Mouse (Mus musculus) limb, embryonic 15.5 days (tissue): ENCODE measurements around the gene Gm28036. TPM values are rescaled to one million over a fixed set of nuclear protein-coding genes. Genes with fewer than 3 reads are reported as not detected.

ENCODE experiments used
- ATAC-seq: fragments of 200-750 bp; cut with Nextera tagmentation; 2 replicates; pipeline ENCODE4 v1.8.0; 2017; ENCODE audit warnings: low read depth, moderate TSS enrichment; ENCODE audit not compliant: insufficient number of reproducible peaks, low FRiP score, low TSS enrichment
- H3K27ac ChIP-seq: fragments of 300-500 bp; sonication (generic); 2 replicates; pipeline ENCODE4 v1.5.1; 2015; ENCODE audit warnings: moderate library complexity, mild to moderate bottlenecking, inconsistent platforms
- H3K27me3 ChIP-seq: fragments of 300-500 bp; sonication (generic); 2 replicates; pipeline ENCODE4 v1.6.1; 2015; ENCODE audit warnings: inconsistent platforms
- H3K36me3 ChIP-seq: fragments of 300-500 bp; sonication (generic); 2 replicates; pipeline ENCODE4 v1.6.1; 2015; ENCODE audit warnings: inconsistent platforms
- H3K4me1 ChIP-seq: fragments of 300-500 bp; sonication (generic); 2 replicates; pipeline ENCODE4 v1.6.1; 2015; ENCODE audit warnings: inconsistent platforms
- H3K4me2 ChIP-seq: fragments of 300-500 bp; sonication (generic); 2 replicates; pipeline ENCODE4 v1.6.1; 2015; ENCODE audit warnings: mild to moderate bottlenecking, inconsistent platforms
- H3K4me3 ChIP-seq: fragments of 300-500 bp; sonication (generic); 2 replicates; pipeline ENCODE4 v1.5.1; 2015; ENCODE audit warnings: mild to moderate bottlenecking, inconsistent platforms
- H3K9ac ChIP-seq: fragments of 300-500 bp; sonication (generic); 2 replicates; pipeline ENCODE4 v1.6.1; 2015; ENCODE audit warnings: inconsistent platforms
- H3K9me3 ChIP-seq: fragments of 300-500 bp; sonication (generic); 2 replicates; pipeline ENCODE4 v1.6.1; 2016; ENCODE audit warnings: inconsistent platforms
- WGBS: fragments of 180-500 bp; shearing (Covaris S2); methylation state at CpG from one replicate; pipeline ENCODE4 v1.1.7; 2015; 5-methylcytosine and 5-hydroxymethylcytosine counted together
- polyA plus RNA-seq: library from polyadenylated mRNA; unstranded; fragments of >200 nt; fragmentation: Nextera tagmentation; extraction: Ambion mirVana; gene quantifications from 2 replicates; pipeline ENCODE4 v1.2.1, GENCODE M21; 2015

The Gm28036 gene
- polyA plus RNA-seq, 1 experiment from 2014 or later = 20.9 TPM

DNA sequence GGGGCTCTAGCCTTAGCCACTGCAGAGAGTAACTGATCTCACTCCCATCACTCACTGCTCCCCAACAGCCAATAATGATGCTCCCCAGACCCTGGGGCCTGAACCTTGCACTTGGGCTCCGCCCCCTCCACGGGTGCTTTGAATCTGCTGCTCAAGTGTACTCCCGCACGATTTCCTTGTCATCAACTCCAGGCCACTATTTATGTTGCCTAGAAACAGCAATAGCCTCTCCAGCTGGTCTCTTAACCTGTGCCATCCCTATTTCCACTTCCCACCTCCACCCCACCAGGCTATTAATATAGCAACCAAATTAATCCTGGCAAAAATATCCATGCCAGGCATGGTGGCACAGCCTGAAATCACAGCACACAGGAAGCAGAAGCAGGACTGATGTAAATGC is 47.2 kb downstream of the Gm28036 start:
- no peak for ATAC-seq
- Histone ChIP-seq H3K9ac (no peak overlapping the region), H3K9me3 (no peaks in the 10 kb centered on the region), H3K4me3 (no peak overlapping the region), H3K4me1 (no peaks in the 10 kb centered on the region), H3K27ac (no peak overlapping the region), H3K27me3 (no peaks in the 10 kb centered on the region), H3K4me2 (no peak overlapping the region), H3K36me3 (peaks cover 46% of the 10 kb centered on the region)
- WGBS = 43% methylated on average over 4 of the region's 4 CpGs

DNA sequence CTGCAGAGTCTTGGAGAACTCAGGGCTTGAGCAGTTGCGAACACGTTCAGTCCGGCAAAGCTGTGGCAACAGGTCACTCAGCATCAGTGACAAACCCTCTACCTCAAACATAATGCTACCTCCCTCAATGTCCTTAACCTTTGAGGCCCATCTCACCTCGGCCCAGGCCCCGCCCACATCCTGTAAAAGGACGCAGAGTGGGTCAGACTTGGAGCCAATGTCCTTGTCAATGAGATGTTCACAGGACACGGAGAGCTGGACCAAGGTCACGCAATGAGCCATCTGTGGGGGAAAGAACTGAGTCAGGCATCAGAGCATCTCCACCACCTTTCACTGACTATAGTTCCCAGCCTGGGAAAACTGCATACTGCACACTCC is 47.7 kb downstream of the Gm28036 start:
- no peaks in the 10 kb centered on the region for H3K9me3 ChIP-seq
- no peak overlapping the region for H3K4me3 ChIP-seq
- no peak overlapping the region for H3K9ac ChIP-seq
- H3K36me3 ChIP-seq = peaks cover 51% of the 10 kb centered on the region
- H3K27me3 ChIP-seq = no peaks in the 10 kb centered on the region
- H3K4me2 ChIP-seq = no peak overlapping the region
- no peaks in the 10 kb centered on the region for H3K4me1 ChIP-seq
- WGBS = 85% methylated on average over 8 of the region's 8 CpGs
- ATAC-seq = no peak
- H3K27ac ChIP-seq = no peak overlapping the region

DNA sequence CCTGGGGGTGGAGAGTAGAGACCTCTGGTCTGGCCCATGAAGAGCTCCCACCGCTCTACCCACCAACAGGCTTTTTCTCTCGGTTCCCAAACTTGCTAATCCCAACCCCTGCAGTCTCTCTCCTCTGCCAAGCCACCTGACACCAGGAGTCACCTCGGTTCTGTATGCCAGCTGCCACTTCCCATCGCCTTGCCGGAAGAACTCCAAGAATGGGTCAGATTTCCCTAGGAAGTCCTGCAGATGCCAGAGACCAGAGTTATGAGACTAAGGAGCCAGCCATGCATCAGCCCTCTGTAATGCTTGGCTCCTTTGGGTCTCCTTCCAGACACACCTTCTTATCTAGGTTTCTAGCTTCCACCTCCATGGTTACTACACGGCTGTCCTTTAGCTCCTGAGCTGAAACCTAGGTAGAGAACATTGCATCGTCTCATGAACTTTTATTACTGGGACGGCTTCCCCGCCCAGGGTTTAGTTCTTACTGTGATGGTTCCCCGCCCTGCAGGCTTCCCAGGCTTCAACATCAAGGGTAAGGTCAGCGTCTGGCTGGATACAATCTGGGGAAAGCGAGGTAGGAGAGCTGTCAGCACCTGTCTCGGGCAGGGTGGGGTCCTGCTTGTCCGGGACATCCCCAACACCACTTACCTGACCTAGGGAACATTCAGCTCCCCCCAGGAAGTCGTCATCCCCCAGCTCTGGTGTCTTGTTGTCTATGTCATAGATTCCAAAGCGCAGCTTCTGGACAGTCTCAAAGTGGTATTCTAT is 48.3 kb downstream of the Gm28036 start:
- Histone ChIP-seq H3K4me1 (no peaks in the 10 kb centered on the region), H3K27me3 (no peaks in the 10 kb centered on the region), H3K36me3 (peaks cover 56% of the 10 kb centered on the region), H3K9ac (no peak overlapping the region), H3K27ac (no peak overlapping the region), H3K4me3 (no peak overlapping the region), H3K4me2 (no peak overlapping the region), H3K9me3 (no peaks in the 10 kb centered on the region)
- 80% methylated on average over 16 of the region's 16 CpGs for whole genome bisulfite sequencing
- ATAC-seq = no peak

DNA sequence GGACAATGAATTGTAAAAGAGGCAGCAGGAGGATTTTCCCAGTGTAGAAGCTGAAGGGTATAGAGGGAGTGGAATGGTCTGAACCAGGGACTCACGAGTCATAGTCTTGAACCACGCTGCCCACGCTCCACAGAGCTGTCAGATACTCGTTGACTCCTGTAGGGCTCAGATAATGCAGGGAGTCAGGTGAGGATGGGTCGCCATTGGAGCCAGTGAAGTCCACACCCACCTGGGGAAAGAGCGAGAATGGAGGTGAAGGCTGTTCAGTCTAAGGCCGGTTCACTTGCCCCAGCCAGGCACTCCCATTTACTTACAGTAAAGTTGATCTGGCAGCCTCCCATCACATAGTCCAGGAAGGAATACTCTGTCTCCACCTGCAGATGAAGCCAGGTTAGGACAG is 49.4 kb downstream of the Gm28036 start:
- no peak overlapping the region for H3K9ac ChIP-seq
- no peak overlapping the region for H3K4me3 ChIP-seq
- WGBS = 90% methylated on average over 7 of the region's 7 CpGs
- H3K36me3 ChIP-seq = peaks cover 68% of the 10 kb centered on the region
- no peaks in the 10 kb centered on the region for H3K27me3 ChIP-seq
- no peak overlapping the region for H3K27ac ChIP-seq
- H3K9me3 ChIP-seq = no peaks in the 10 kb centered on the region
- no peak overlapping the region for H3K4me2 ChIP-seq
- no peaks in the 10 kb centered on the region for H3K4me1 ChIP-seq
- no peak for ATAC-seq

DNA sequence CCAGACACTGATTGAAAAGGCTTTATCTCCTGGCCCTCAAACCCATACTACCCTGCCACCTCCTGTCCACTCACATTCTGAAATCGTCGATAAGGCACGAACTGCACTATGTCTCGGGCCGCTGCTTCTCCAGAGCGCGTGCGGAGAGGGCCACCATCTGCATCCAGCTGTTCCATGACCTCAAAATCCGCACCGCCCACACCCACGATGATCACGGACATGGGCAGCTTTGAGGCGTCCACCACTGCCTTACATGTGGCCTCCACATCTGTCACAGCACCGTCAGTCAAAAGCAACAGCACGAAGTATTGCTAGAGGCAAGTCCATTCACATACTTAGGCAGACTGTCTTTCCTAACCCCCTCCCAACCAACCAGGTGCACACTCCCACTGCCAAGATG is 53.2 kb downstream of the Gm28036 start:
- Histone ChIP-seq H3K9ac (no peak overlapping the region), H3K4me2 (no peak overlapping the region), H3K9me3 (no peaks in the 10 kb centered on the region), H3K4me3 (no peak overlapping the region), H3K27me3 (no peaks in the 10 kb centered on the region), H3K36me3 (peaks cover 97% of the 10 kb centered on the region), H3K4me1 (no peaks in the 10 kb centered on the region), H3K27ac (no peak overlapping the region)
- WGBS = 93% methylated on average over 15 of the region's 15 CpGs
- no peak for ATAC-seq

DNA sequence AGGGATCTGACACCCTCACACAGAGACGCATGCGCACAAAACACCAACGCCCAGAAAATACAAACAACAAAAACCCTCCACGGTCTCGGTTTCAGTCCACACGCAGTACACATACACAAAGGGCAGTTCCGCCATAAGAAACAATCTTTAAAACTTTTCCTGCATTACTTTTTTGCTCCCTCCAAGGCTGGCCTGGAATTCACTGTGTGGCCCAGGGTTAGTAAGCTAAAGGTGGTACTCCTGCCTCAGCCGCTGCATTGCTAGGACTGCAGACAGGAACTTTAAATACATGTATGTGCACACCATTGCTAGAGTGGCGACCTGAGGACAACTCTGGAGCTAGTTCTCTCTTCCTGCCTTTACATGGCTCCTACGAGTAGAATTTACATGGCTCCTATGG is 55.7 kb downstream of the Gm28036 start:
- Histone ChIP-seq H3K36me3 (peaks cover 77% of the 10 kb centered on the region), H3K4me2 (no peak overlapping the region), H3K27ac (no peak overlapping the region), H3K4me3 (no peak overlapping the region), H3K9me3 (no peaks in the 10 kb centered on the region), H3K9ac (no peak overlapping the region), H3K4me1 (peaks cover 3% of the 10 kb centered on the region), H3K27me3 (no peaks in the 10 kb centered on the region)
- 94% methylated on average over 10 of the region's 10 CpGs for WGBS
- ATAC-seq = no peak

DNA sequence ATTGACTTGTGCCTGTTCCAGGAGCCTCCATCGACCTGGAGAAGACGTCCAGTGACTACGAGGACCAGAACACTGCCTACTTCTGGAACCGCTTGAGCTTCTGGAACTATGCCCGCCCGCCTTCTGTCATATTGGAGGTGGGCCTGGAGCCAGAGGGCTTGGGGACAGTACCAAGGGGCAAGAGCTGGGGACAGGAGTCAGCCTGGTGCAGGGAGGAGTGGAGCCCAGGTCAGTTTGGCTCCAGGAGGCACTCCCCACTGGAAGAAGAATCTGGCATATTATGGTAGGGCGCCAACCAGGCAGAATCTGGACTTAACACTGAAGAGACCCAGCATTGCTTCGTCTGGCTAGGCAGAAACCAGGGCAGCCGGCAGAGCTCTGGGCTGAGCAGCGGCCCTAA is 59.0 kb downstream of the Gm28036 start:
- WGBS = 88% methylated on average over 10 of the region's 10 CpGs
- H3K4me1 ChIP-seq = peaks cover 13% of the 10 kb centered on the region
- H3K9me3 ChIP-seq = no peaks in the 10 kb centered on the region
- no peak overlapping the region for H3K4me2 ChIP-seq
- H3K36me3 ChIP-seq = peaks cover 45% of the 10 kb centered on the region
- no peaks in the 10 kb centered on the region for H3K27me3 ChIP-seq
- H3K9ac ChIP-seq = no peak overlapping the region
- ATAC-seq = no peak
- H3K27ac ChIP-seq = no peak overlapping the region
- H3K4me3 ChIP-seq = no peak overlapping the region

DNA sequence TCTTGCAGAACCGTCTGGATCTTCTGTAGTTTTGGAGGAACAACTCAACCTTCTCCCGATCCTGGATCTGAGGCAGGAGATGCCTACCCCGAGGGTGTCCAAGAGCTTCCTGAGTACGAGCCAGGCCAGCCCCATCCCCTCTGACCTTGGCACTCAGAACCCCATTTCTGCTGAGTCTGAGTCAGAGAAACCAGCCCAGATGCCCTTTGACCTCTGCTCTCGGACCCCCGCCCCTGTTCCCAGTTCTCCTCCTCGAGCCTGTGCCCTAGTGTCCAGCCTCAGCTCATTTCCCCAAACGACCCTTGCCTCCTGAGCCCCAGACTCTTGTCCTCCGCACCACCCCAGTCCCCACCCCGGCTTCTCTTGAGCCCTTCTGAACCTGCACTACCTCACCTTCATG is 60.8 kb downstream of the Gm28036 start:
- Histone ChIP-seq H3K27ac (0 out of 2 replicates have a peak overlapping the region, but pooled peaks have one; percentile 27), H3K27me3 (no peaks in the 10 kb centered on the region), H3K4me1 (peaks cover 13% of the 10 kb centered on the region), H3K4me3 (peak overlapping the region; percentile 75), H3K36me3 (peaks cover 29% of the 10 kb centered on the region), H3K4me2 (peak overlapping the region; percentile 95), H3K9me3 (no peaks in the 10 kb centered on the region), H3K9ac (0 out of 2 replicates have a peak overlapping the region, but pooled peaks have one; percentile 65)
- WGBS = 30% methylated on average over 10 of the region's 10 CpGs
- no peak for ATAC-seq

DNA sequence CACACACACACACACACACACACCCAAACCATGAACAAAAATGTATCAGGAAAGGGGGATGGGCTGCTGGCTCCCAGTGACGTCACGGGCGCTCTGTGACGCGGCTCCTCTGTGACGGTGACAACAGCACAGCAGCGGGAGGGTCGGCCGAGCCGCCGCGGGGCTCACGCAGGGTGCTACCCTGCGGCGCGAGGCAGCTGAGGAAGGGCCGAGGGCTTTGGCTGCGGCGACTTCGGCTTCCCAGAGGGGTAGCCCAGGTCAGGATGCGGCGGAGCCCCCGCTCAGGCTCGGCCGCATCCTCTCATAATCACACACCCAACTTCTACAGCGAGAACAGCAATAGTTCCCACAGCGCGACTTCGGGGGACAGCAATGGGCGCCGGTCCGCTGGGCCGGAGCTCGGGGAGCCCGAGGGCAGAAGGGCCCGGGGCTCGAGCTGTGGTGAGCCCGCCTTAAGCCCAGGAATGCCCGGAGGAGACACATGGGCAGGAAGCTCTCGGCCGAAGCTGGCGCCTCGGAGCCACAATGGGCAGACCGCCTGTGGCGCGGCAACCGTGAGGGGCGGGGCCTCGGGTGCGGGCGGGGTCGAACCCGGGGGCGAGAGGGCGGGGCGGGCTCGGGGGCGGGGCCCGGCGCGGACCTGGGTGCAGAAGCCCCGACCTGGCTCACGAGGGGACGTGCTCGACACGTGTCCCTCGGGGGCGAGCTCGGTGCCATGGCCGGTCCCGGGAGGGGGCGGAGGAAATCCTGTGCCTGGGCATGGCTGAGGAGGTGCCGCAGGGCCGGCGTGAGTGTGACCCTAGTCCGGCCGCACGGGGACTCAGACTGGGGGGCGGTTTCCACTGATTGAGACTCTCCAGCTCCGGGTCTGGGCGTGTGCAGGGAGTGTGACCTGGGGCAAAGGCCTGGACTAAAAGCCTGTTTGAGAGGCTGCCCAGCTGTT is 61.5 kb downstream of the Gm28036 start, which contains the start of gene Spag4:
TSS of gene Spag4 (plus strand) at position 77 of the 943 bp plus-strand sequence.
- Histone ChIP-seq H3K27me3 (no peaks in the 10 kb centered on the region), H3K4me1 (peaks cover 13% of the 10 kb centered on the region), H3K4me2 (peak within 1 kb of the TSS; percentile 95), H3K4me3 (peak within 1 kb of the TSS; percentile 75), H3K36me3 (peaks cover 22% of the 10 kb centered on the region), H3K9me3 (no peaks in the 10 kb centered on the region), H3K27ac (peak within 1 kb of the TSS; percentile 72), H3K9ac (peak within 1 kb of the TSS; percentile 65)
- ATAC-seq = peak; percentile 50
- under 1% methylated on average over 76 of the region's 81 CpGs for WGBS

DNA sequence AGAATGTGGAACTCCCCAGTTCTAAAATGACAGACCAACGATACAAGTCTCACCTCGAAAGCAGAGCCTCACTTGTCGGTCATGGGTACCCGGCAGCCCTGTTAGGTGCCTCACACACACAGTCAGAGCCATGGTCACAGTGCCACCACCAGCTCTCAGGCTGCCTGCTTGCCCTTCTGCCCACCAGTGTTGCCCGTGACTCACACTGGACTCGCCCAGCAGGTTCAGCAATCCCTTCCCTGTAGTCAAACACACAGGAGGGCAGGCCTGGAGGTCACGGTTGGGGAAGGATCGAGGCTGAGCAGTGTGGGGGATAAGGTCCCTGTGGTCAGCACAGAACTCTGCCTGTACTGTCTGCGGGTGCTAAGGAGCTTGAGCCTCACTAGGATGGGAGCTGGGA is 74.1 kb downstream of the Gm28036 start, which contains the start of gene Fer1l4:
TSS of gene Fer1l4 (minus strand) at position 132 of the 400 bp plus-strand sequence.
- H3K27ac ChIP-seq = no peak within 1 kb of the TSS
- H3K27me3 ChIP-seq = 0 out of 2 replicates have a peak, but pooled peaks cover under 1% of the 10 kb centered on the region
- WGBS = 75% methylated on average over 9 of the region's 9 CpGs
- H3K4me2 ChIP-seq = no peak within 1 kb of the TSS
- peaks cover 3% of the 10 kb centered on the region; the same call in 1 of the 2 replicates for H3K4me1 ChIP-seq
- H3K36me3 ChIP-seq = no peaks in the 10 kb centered on the region
- no peak within 1 kb of the TSS for H3K4me3 ChIP-seq
- no peaks in the 10 kb centered on the region for H3K9me3 ChIP-seq
- no peak within 1 kb of the TSS for H3K9ac ChIP-seq
- ATAC-seq = no peak

DNA sequence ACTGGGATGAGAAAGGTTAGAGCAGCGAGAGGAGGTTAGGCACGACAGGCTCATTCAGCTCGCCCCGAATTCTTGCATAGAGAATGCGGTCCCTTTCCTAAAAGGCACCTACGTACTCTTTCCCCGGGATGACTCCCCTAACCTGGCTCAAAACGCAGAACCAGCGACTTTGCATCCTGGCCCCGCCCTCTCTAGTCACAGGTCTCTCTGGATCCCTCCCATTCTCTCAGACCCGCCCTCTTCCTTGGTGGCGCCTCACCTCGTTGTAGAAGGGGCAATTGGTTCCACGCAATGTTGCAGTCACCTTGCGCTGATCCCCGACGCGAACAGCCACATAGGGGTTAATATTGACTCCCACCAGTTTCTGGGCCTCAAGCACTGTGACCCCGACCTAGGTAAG is 79.0 kb downstream of the Gm28036 start:
- H3K27me3 ChIP-seq = peaks cover 13% of the 10 kb centered on the region
- peaks cover 4% of the 10 kb centered on the region; the same call in 1 of the 2 replicates for H3K4me1 ChIP-seq
- H3K9ac ChIP-seq = no peak overlapping the region
- H3K36me3 ChIP-seq = no peaks in the 10 kb centered on the region
- no peak for ATAC-seq
- no peak overlapping the region for H3K27ac ChIP-seq
- no peaks in the 10 kb centered on the region for H3K9me3 ChIP-seq
- H3K4me2 ChIP-seq = peak overlapping the region; percentile 33
- H3K4me3 ChIP-seq = 0 out of 2 replicates have a peak overlapping the region, but pooled peaks have one; percentile 8
- 7% methylated on average over 19 of the region's 19 CpGs for WGBS

DNA sequence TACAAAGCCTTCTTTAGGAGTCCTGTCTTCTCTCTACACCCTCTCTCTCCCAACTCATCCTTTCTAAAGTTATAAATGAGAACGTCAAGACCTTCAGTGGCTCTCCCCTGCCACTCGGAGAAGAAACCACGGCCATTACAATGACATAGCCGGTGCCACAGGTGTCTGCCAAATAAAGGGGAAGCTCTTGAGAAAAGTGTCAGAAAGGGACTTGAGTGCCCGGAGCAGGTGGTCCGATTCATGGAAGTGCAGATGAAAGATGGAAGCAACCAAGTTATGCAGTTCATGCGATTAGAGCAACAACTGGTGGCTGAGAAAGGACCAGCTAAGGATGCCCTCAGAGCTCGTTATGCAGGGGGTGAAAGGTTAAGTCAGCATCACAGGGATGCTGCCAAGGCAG is 84.0 kb downstream of the Gm28036 start:
- Histone ChIP-seq H3K9ac (no peak overlapping the region), H3K27ac (no peak overlapping the region), H3K4me2 (no peak overlapping the region), H3K9me3 (no peaks in the 10 kb centered on the region), H3K4me1 (peaks cover 2% of the 10 kb centered on the region; the same call in 1 of the 2 replicates), H3K27me3 (peaks cover 13% of the 10 kb centered on the region), H3K4me3 (no peak overlapping the region), H3K36me3 (no peaks in the 10 kb centered on the region)
- ATAC-seq = no peak
- WGBS = 80% methylated on average over 8 of the region's 8 CpGs
